Mouse (Mus musculus): Measurements from ENCODE around the gene Rims1.

DNA sequence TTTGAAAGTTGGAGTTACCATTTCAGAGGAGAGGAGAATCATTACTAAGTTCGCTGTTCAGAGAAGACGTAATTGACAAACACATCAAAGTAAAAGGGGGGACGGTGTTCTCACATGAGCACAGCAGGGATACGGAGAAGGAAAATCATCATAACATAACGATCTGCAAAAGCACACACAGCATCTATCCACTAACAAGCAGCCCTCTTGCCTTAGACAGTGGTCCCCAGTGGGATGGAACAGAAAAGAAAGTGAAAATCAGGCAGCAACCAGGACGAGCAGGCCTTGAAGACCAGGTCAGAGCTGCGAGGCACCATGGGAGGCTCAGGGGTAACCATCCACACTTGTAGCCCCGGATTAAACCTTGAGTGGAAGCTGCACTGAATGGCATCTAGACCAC is 176.8 kb downstream of the Rims1 start:
- TF ChIP-seq CTCF (IDR thresholded peaks at IDR 0.05; ENCODE audit: insufficient read depth, low read depth, low read length) (no peak), POLR2A (IDR thresholded peaks at IDR 0.05; ENCODE audit: insufficient read depth, low read depth, low read length) (no peak)

Measured in olfactory bulb, adult 2 months (tissue).